Mouse (Mus musculus) MEL (cell line): ENCODE results near the gene Olfr790. TPM values are rescaled to one million over a fixed set of nuclear protein-coding genes. Genes with fewer than 3 reads are reported as not detected.

ENCODE experiments used
- DNase-seq: peaks from one replicate; pipeline ENCODE4 v3.0.0; 2011; ENCODE audit warnings: low read depth, low spot score
- H3K27ac ChIP-seq: 2 replicates; pipeline ENCODE4 v1.5.1; 2012; ENCODE audit warnings: low read depth, mild to moderate bottlenecking, control low read depth, low read length, moderate library complexity; ENCODE audit not compliant: control insufficient read depth
- H3K27me3 ChIP-seq, 2 experiments: fragments of 150-350 bp in 1 of 2; sonication (generic) in 1 of 2; 2 replicates each; pipeline ENCODE4 v1.6.1; 2012; ENCODE audit warnings: low read length in 2 of 2, mild to moderate bottlenecking in 2 of 2, improper control_type of control experiment in 1 of 2, moderate library complexity in 1 of 2; ENCODE audit not compliant: insufficient read depth in 2 of 2, control insufficient read depth in 1 of 2
- H3K36me3 ChIP-seq, 2 experiments: 2 replicates each; pipeline ENCODE4 v1.6.1; 2012 to 2014; ENCODE audit warnings: low read length in 2 of 2, improper control_type of control experiment in 1 of 2, inconsistent platforms in 1 of 2, mild to moderate bottlenecking in 1 of 2; ENCODE audit not compliant: insufficient read depth in 2 of 2, control insufficient read depth in 1 of 2
- H3K4me1 ChIP-seq, 2 experiments: fragments of 150-350 bp in 1 of 2; sonication (generic) in 1 of 2; 2 replicates each; pipeline ENCODE4 v1.6.1; 2012; ENCODE audit warnings: low read length in 2 of 2, improper control_type of control experiment in 1 of 2, mild to moderate bottlenecking in 1 of 2; ENCODE audit not compliant: insufficient read depth in 2 of 2, control insufficient read depth in 1 of 2
- H3K4me3 ChIP-seq, 2 experiments: fragments of 150-350 bp in 1 of 2; sonication (generic) in 1 of 2; 2 replicates each; pipeline ENCODE4 v1.5.1; 2012; ENCODE audit warnings: low read depth in 2 of 2, low read length in 2 of 2, mild to moderate bottlenecking in 2 of 2, moderate library complexity in 2 of 2, control low read depth in 1 of 2, improper control_type of control experiment in 1 of 2; ENCODE audit not compliant: control insufficient read depth in 1 of 2, insufficient read depth in 1 of 2
- H3K79me2 ChIP-seq: 2 replicates; pipeline ENCODE4 v1.6.1; 2012; ENCODE audit warnings: mild to moderate bottlenecking, low read length, moderate library complexity; ENCODE audit not compliant: control insufficient read depth, poor library complexity, insufficient read depth
- H3K9ac ChIP-seq: 2 replicates; pipeline ENCODE4 v1.6.1; 2012; ENCODE audit warnings: low read depth, mild to moderate bottlenecking, control low read depth, low read length, moderate library complexity; ENCODE audit not compliant: control insufficient read depth, poor library complexity, severe bottlenecking
- H3K9me3 ChIP-seq: fragments of 150-350 bp; sonication (generic); replicated peaks from 2 replicates; pipeline ENCODE4 v1.6.1; 2012; ENCODE audit warnings: mild to moderate bottlenecking, low read length, improper control_type of control experiment, moderate library complexity; ENCODE audit not compliant: insufficient read depth
- BHLHE40 ChIP-seq: IDR thresholded peaks from 2 replicates; pipeline ENCODE4 v1.6.1; 2012; ENCODE audit warnings: low read depth, mild to moderate bottlenecking, inconsistent platforms, low read length, improper control_type of control experiment, borderline replicate concordance
- CHD2 ChIP-seq: IDR thresholded peaks from 2 replicates; pipeline ENCODE4 v1.6.1; 2011; ENCODE audit warnings: low read length, improper control_type of control experiment
- CTCF ChIP-seq, 3 experiments: IDR thresholded peaks in 2 of 3; conservative IDR thresholded peaks in 1 of 3; 2 replicates each; pipeline ENCODE4 v1.5.1; 2011 to 2012; ENCODE audit warnings: low read length in 3 of 3, low read depth in 2 of 3, mild to moderate bottlenecking in 2 of 3, improper control_type of control experiment in 1 of 3, inconsistent platforms in 1 of 3, mixed read lengths in 1 of 3, moderate library complexity in 1 of 3; ENCODE audit not compliant: control insufficient read depth in 1 of 3, insufficient read depth in 1 of 3, poor library complexity in 1 of 3, severe bottlenecking in 1 of 3
- ELF1 ChIP-seq: IDR thresholded peaks from 2 replicates; pipeline ENCODE4 v1.6.1; 2014; ENCODE audit warnings: low read depth, mild to moderate bottlenecking, inconsistent platforms, low read length, improper control_type of control experiment, moderate library complexity
- ETS1 ChIP-seq: IDR thresholded peaks from 2 replicates; pipeline ENCODE4 v1.6.1; 2012; ENCODE audit warnings: low read depth, mild to moderate bottlenecking, inconsistent platforms, low read length, improper control_type of control experiment, moderate library complexity
- GATA1 ChIP-seq: IDR thresholded peaks from 2 replicates; pipeline ENCODE4 v1.6.1; 2011; ENCODE audit warnings: low read depth, low read length, improper control_type of control experiment
- HCFC1 ChIP-seq: IDR thresholded peaks from 2 replicates; pipeline ENCODE4 v1.6.1; 2012; ENCODE audit warnings: low read depth, mild to moderate bottlenecking, inconsistent platforms, low read length, improper control_type of control experiment, moderate library complexity
- KAT2A ChIP-seq: conservative IDR thresholded peaks from 2 replicates; pipeline ENCODE4 v1.6.1; 2012; ENCODE audit warnings: low read depth, low read length, improper control_type of control experiment, inconsistent platforms
- MAFK ChIP-seq: IDR thresholded peaks from 2 replicates; pipeline ENCODE4 v1.6.1; 2011; ENCODE audit warnings: low read depth, mild to moderate bottlenecking, low read length, improper control_type of control experiment, borderline replicate concordance
- MAX ChIP-seq: IDR thresholded peaks from 2 replicates; pipeline ENCODE4 v1.6.1; 2011; ENCODE audit warnings: low read length, improper control_type of control experiment
- MAZ ChIP-seq: IDR thresholded peaks from 2 replicates; pipeline ENCODE4 v1.6.1; 2012; ENCODE audit warnings: low read depth, mild to moderate bottlenecking, inconsistent platforms, low read length, improper control_type of control experiment
- MXI1 ChIP-seq: IDR thresholded peaks from 2 replicates; pipeline ENCODE4 v1.6.1; 2011; ENCODE audit warnings: mild to moderate bottlenecking, low read depth, low read length, improper control_type of control experiment
- MYB ChIP-seq: IDR thresholded peaks from 2 replicates; pipeline ENCODE4 v1.6.1; 2011; ENCODE audit warnings: mild to moderate bottlenecking, low read depth, low read length, improper control_type of control experiment
- MYC ChIP-seq: IDR thresholded peaks from 2 replicates; pipeline ENCODE4 v1.6.1; 2011; ENCODE audit warnings: low read depth, mild to moderate bottlenecking, low read length, improper control_type of control experiment, moderate library complexity
- NELFE ChIP-seq: IDR thresholded peaks from 2 replicates; pipeline ENCODE4 v1.6.1; 2011; ENCODE audit warnings: low read depth, low read length, improper control_type of control experiment
- NRF1 ChIP-seq: IDR thresholded peaks from 2 replicates; pipeline ENCODE4 v1.6.1; 2014; ENCODE audit warnings: low read depth, mild to moderate bottlenecking, inconsistent platforms, low read length, improper control_type of control experiment, moderate library complexity; ENCODE audit not compliant: poor library complexity, insufficient read depth, severe bottlenecking
- POLR2A ChIP-seq, 2 experiments: IDR thresholded peaks; 2 replicates each; pipeline ENCODE4 v1.6.1; 2011 to 2012; ENCODE audit warnings: low read length in 2 of 2, mild to moderate bottlenecking in 2 of 2, control low read depth in 1 of 2, improper control_type of control experiment in 1 of 2, low read depth in 1 of 2, moderate library complexity in 1 of 2; ENCODE audit not compliant: control insufficient read depth in 1 of 2, insufficient read depth in 1 of 2, poor library complexity in 1 of 2
- RAD21 ChIP-seq: IDR thresholded peaks from 2 replicates; pipeline ENCODE4 v1.6.1; 2011; ENCODE audit warnings: mild to moderate bottlenecking, low read depth, low read length, improper control_type of control experiment
- RCOR1 ChIP-seq: IDR thresholded peaks from 2 replicates; pipeline ENCODE4 v1.6.1; 2012; ENCODE audit warnings: low read depth, mild to moderate bottlenecking, inconsistent platforms, low read length, improper control_type of control experiment
- SIN3A ChIP-seq: IDR thresholded peaks from 2 replicates; pipeline ENCODE4 v1.6.1; 2012; ENCODE audit warnings: low read length, improper control_type of control experiment, inconsistent platforms
- SMC3 ChIP-seq: IDR thresholded peaks from 2 replicates; pipeline ENCODE4 v1.6.1; 2011; ENCODE audit warnings: low read depth, low read length, improper control_type of control experiment
- TBP ChIP-seq: IDR thresholded peaks from 2 replicates; pipeline ENCODE4 v1.8.0; 2011; ENCODE audit warnings: low read depth, low read length, improper control_type of control experiment
- TCF12 ChIP-seq: IDR thresholded peaks from 2 replicates; pipeline ENCODE4 v1.6.1; 2014; ENCODE audit warnings: low read depth, mild to moderate bottlenecking, inconsistent platforms, low read length, improper control_type of control experiment, moderate library complexity
- UBTF ChIP-seq: IDR thresholded peaks from 2 replicates; pipeline ENCODE4 v1.6.1; 2012; ENCODE audit warnings: low read depth, mild to moderate bottlenecking, inconsistent platforms, low read length, improper control_type of control experiment, moderate library complexity, borderline replicate concordance; ENCODE audit not compliant: insufficient read depth
- USF1 ChIP-seq: IDR thresholded peaks from 2 replicates; pipeline ENCODE4 v1.6.1; 2014; ENCODE audit warnings: low read depth, mild to moderate bottlenecking, inconsistent platforms, low read length, improper control_type of control experiment, moderate library complexity
- ZMIZ1 ChIP-seq: IDR thresholded peaks from 2 replicates; pipeline ENCODE4 v1.6.1; 2012; ENCODE audit warnings: low read depth, mild to moderate bottlenecking, inconsistent platforms, low read length, improper control_type of control experiment, moderate library complexity
- ZNF384 ChIP-seq: IDR thresholded peaks from 2 replicates; pipeline ENCODE4 v1.6.1; 2012; ENCODE audit warnings: low read depth, mild to moderate bottlenecking, inconsistent platforms, low read length, improper control_type of control experiment
- polyA plus RNA-seq, 2 experiments: library from polyadenylated mRNA; stranded (reverse) in 1 of 2; unstranded in 1 of 2; fragments of >175 nt in 1 of 2; fragments of >200 nt in 1 of 2; gene quantifications; 2 replicates each; pipeline versions ENCODE4 v1.2.1 to v1.2.4; 2012; ENCODE audit warnings: low replicate concordance in 2 of 2, low read depth in 1 of 2; ENCODE audit not compliant: insufficient read length in 2 of 2, insufficient read depth in 1 of 2, missing spikeins in 1 of 2
- total RNA-seq: library from RNA; depleted of rRNA; stranded (reverse); fragments of 300-350 nt; gene quantifications from 2 replicates; pipeline ENCODE4 v1.2.3, GENCODE M21; 2012

Gene Olfr790
- total and polyA plus RNA-seq, 3 experiments = not detected

DNA sequence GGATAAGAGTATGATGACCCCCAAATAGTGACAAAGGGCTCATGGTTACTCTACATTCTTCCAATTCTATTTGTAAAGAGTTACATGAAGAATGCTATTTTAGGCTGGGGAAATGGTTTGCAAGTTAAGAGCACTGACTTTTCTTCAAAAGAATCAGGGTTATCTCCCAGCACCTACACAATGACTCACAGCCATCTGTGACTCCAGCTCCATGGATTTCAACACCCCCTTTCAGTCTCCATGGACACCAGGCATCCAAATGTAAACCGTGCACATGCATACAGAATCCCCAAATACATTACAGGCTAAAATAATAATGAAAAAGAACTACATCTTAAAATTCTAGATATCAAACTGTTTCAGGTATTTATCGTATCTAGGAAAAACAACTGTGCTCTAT, 8.2 kb upstream of the Olfr790 start:
- Histone ChIP-seq H3K27me3 (no peaks in the 10 kb centered on the region), H3K4me3 (no peak overlapping the region), H3K4me1 (no peaks in the 10 kb centered on the region), H3K9me3 (no peaks in the 10 kb centered on the region), H3K36me3 (no peaks in the 10 kb centered on the region), H3K9ac (no peak overlapping the region), H3K27ac (no peak overlapping the region), H3K79me2 (no peaks in the 10 kb centered on the region)
- TF ChIP-seq NRF1 (no peak), MAZ (no peak), RCOR1 (no peak), GATA1 (no peak), SMC3 (no peak), CTCF (IDR thresholded peaks at IDR 0.05 in 2 of 3, conservative IDR thresholded peaks at IDR 0.05 in 1 of 3; ENCODE audit: control insufficient read depth in 1 of 3, insufficient read depth in 1 of 3, low read depth in 2 of 3, low read length in 3 of 3, poor library complexity in 1 of 3, severe bottlenecking in 1 of 3) (no peak), ZNF384 (no peak), HCFC1 (no peak), NELFE (no peak), MXI1 (no peak), MAX (no peak), UBTF (no peak), POLR2A (IDR thresholded peaks at IDR 0.05; ENCODE audit: control insufficient read depth in 1 of 2, insufficient read depth in 1 of 2, low read depth in 1 of 2, low read length in 2 of 2, poor library complexity in 1 of 2) (no peak), TBP (no peak)
- DNase-seq = no peak

DNA sequence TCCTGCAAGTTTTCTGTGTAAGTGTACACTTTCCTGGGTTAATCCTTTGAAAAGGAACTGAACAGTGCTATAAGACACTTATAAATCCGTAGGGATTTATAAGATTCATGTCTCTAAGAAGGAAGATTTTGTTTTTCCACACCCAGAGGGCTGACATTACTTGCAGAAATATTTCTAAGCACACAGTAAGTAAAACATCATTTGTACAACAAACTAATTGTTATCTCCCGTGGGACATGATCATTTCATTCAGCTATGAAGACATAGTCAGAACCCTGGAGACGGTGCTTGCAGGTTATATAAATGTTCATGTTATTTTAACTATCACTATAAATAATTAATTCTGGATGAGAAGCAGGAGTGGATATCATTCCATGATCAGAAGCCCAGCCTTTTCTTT, 23.2 kb downstream of the Olfr790 start, which contains the start of gene Olfr791:
Gene Olfr791 (plus strand): TSS at position 301 of the 400 bp plus-strand sequence.
- TF ChIP-seq TCF12 (no peak), SIN3A (no peak), MAFK (no peak), ZMIZ1 (no peak), USF1 (no peak), ELF1 (no peak), ETS1 (no peak), RAD21 (no peak), CHD2 (no peak), MYC (no peak), NRF1 (no peak), ZNF384 (no peak), KAT2A (no peak), MYB (no peak), BHLHE40 (no peak)
- H3K36me3 ChIP-seq = no peaks in the 10 kb centered on the region
- no peaks in the 10 kb centered on the region for H3K4me1 ChIP-seq
- no peaks in the 10 kb centered on the region for H3K27me3 ChIP-seq
- H3K9me3 ChIP-seq = no peaks in the 10 kb centered on the region
- no peak within 1 kb of the TSS for H3K9ac ChIP-seq
- H3K79me2 ChIP-seq = no peaks in the 10 kb centered on the region
- no peak within 1 kb of the TSS for H3K4me3 ChIP-seq
- no peak for DNase-seq
- H3K27ac ChIP-seq = no peak within 1 kb of the TSS
